Mouse (Mus musculus) CD4-positive helper T cell, adult 2 months (primary cell): ENCODE data around the gene Cd320.
"Not testable (repeated sequence)": the region's sequence is repeated elsewhere in the genome, so short reads cannot be mapped to it uniquely, and the experiment has no call there.

Experiments
- DNase-seq: peaks from one replicate; pipeline ENCODE4 v3.0.0-alpha.2; 2012; ENCODE audit warnings: low read depth, missing footprints, low spot score

Cd320 gene

DNA sequence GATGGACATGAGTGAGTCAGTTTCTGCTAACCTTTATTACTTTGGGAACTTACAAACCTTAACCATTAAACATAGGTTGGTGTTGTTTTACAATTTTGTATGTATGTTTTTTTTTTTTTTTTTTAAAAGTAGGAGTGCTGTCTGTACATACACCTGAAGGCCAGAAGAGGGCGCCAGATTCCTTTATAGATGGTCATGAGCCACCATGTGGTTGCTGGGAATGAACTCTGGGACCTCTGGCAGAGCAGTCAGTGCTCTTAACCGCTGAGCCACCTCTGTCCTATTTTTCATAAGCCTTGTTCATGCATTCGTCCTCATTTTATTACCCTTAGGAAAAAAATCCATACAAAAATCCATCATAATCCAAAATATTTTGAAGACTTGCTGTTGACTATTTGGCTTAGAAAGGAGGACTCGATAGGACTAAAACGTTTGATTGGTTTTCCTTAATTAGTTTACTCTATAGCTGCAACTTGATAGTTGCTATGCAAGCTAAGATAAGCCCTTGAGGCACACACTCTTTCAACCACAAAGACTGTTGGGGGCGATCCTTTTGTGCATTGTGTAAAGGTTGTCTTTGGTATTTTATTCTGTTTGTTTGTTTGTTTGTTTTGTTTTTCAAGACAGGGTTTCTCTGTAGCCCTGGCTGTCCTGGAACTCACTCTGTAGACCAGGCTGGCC is 54.4 kb downstream of the Cd320 start:
- DNase-seq = peak; percentile 85

DNA sequence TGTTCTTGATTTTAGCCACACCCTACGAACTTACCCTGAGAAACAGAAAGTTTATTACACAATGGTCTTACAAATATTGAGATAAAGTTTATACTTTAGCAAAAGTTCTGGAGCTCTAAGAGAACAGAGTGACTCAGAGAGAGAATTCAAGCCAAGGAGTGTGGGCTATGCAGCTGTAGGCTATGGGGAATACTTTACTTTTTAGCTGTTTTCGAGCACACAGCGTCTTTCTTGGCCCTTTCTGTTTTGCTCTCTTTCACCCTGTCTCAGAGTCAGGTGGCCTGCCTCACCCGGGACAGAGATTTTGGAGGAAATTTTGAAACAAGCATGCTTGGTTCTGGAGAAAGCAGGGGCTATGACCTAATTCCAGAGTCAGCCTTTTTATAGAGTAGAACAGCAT is 55.3 kb downstream of the Cd320 start:
- DNase-seq = not testable (repeated sequence)
